Mouse (Mus musculus) CD4-positive helper T cell, adult 2 months (primary cell): Measurements from ENCODE around the gene Gm45808.
"Not testable (repeated sequence)": the region's sequence is repeated elsewhere in the genome, so short reads cannot be mapped to it uniquely, and the experiment has no call there.

ENCODE experiments used
- DNase-seq: peaks from one replicate; pipeline ENCODE4 v3.0.0-alpha.2; 2012; ENCODE audit warnings: low read depth, missing footprints, low spot score

Gm45808 gene

DNA sequence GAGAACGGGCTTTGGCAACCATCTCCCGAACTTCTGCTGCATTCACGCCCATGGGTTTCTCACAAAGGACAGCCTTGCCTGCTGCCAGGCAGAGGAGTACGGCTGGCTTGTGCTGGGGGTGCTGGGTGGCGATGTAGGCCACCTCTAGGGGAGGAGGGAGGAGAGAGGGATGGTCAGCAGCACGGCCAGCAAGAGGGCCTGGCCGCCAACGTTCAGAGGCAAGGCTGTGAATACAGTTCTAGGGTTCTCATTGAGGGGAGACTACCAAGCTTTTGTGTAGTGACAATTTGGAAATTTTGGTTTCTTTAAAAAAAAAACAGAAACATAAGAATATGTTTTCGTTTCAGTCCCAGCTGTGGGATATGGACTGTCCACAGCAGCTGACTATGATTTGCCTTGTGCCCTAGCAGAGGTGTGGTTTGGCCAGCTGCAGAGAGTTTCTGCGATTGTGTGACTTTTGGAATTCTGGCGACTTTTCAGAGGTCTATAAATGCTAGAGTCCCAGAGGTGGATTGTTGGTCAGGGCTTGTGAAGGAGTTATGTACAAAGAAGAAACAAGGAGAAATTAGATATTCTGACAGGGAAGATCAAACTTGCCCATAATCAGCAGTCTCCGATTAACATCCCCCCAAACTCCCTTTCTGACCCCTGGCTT, at the start of gene Gm45808:
TSS of gene Gm45808 (minus strand) at position 51 of the 655 bp plus-strand sequence.
- no peak for DNase-seq

DNA sequence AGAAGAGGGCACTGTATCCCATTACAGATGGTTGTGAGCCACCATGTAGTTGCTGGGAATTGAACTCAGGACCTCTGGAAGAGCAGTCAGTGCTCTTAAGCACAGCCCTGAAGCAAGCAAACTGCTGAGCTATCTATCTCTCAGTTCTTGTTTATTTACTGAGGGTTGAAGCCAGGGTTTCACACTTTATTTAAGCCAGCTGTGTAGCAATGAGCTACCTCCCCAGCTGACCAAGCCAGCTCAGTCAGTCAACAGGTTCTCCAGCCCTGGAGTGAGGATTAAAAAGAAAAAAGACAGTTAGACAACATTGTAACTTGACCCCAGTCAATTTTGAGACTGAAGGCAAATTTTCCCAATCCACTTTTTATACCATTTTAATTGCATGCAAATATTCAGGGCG, 49.1 kb upstream of the Gm45808 start:
- DNase-seq, result no peak

DNA sequence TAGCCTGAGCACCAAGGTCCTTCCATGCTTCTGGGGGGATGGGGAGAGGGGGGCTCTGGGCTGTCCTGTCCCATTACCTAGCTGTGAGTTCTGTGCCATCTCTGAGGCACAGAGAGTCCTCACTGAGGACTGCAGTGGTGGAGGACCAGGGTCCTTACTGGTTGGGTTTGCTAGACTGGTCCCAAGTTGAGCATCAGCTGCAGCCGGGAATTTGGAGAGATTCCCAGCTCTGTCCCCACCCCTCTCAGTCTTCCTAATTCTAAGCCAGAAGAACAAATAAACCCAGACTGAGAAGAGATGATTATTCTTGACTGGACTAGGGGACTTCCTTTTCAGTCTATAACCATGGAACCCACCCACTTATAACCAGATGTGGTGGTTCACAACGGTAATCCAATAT, 44.0 kb upstream of the Gm45808 start:
- no peak for DNase-seq

GRCm38 (mm10) chr7:45529461-45529860, 42.9 kb upstream of the Gm45808 start:
- DNase-seq, result peak; percentile 19

DNA sequence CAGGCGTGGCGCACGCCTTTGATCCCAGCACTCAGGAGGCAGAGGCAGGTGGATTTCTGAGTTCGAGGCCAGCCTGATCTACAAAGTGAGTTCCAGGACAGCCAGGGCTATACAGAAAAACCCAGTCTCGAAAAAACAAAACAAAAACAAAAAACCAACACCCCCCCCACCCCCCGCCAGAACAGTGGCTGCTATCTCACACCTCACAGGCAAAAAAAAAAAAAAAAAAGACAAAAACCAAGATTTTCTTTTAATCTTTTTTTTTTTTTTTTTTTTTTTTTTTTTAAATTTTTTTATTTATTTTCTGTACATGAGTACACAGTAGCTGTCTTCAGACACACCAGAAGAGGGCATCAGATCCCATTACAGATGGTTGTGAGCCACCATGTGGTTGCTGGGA, 40.6 kb upstream of the Gm45808 start:
- DNase-seq, result peak; percentile 64

DNA sequence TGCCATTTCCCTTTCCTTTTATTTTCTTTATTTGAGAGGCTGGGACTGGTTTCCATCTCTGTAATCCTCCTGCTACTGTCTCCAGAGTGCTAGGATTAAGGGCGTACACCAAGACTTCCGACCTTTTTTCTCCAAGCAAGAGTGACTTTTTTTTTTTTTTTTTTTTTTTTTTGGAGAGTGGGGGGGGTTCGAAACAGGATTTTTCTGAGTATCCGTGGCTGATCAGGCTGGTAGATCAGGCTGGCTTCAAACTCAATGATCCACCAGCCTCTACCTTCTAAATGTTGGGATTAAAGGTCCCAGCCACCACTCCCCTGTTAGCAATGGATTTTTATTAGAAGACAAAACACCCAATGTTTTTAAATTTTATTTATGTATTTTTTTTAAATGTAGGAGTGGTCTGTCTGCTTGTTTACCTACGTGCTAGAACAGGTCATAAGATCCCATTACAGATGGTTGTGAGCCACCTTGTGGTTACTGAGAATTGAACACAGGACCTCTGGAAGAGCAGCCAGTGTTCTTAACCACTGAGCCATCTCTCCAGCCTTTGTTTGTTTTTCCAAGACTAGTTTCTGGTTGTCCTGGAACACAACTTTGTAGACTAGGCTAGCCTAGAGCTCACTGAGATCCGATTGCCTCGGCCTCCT, 40.0 kb upstream of the Gm45808 start:
- peak; percentile 82 for DNase-seq

DNA sequence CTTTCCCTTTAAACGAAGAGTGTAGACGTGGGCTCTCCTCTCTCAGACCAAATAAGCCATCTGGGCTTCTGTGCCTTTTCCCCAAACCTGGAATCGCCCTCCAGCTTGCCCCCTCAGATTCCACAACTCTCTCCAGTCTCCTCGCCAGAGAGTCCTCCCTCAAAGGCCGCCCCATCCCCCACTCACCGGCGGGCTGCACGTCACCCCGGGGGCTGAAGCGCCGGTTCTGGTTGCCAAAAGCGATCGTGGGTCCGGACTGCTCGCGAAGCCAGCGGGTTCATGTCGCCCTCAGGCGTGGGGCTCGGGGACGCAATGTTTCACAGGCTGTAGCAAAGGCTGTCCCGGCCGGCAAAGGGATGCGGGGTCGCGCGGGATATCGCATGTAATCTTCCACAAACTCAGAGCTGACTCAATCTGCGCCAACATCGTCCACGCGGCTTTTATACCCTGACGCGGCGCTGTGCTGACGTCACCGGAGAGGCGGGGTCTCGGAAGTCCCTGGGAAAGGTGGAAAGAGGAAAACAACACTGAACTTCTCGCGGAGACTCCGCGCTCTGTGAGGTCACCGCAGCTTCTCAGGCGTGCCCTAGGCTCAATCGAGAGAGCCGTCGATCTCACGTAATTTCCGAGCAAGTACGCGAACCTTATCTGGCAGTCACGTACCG, 39.3 kb upstream of the Gm45808 start, which contains the start of the genes Ppp1r15a and Plekha4:
TSS of gene Ppp1r15a (minus strand) at position 460 of the 665 bp plus-strand sequence.
TSS of gene Plekha4 (plus strand) at position 522 of the 665 bp plus-strand sequence.
- peak; percentile 99 for DNase-seq

DNA sequence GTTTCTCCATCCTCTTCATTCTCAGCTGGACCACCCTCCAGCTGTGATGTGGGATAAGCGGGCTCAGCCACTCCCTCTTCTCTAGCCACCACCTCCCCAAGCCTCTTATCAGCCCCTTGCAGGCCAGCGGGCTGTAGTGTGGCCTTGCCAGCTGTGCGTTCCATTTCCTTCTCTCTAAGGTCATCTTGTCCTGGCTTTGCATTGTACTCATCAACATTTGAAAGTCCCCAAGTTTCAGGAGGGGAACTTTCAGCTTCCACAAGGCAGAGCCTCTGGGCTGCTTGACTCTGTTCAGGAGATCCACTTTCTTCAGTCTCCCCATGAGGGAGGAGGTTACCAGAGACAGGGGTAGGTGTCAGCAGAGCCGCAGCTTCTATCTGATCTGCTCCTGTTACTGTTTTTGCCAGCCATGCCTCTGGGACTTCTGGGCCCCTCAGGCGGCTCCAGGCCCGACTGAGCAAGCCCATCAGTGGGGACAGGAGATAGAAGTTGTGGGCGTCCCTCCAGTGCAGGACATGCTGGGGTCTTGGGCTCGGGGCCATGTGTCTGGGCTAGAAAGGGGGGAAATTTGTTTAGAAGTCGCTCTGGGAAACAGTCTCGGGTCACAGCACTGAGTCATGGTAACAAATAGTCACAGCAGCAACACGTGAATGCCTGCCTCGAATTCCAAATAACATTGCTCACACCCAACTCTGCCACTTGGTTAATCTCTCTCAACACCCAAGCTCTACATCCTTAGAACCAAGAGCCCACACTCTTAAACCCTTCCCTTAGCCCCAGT, 38.4 kb upstream of the Gm45808 start:
- DNase-seq, result peak; percentile 53

DNA sequence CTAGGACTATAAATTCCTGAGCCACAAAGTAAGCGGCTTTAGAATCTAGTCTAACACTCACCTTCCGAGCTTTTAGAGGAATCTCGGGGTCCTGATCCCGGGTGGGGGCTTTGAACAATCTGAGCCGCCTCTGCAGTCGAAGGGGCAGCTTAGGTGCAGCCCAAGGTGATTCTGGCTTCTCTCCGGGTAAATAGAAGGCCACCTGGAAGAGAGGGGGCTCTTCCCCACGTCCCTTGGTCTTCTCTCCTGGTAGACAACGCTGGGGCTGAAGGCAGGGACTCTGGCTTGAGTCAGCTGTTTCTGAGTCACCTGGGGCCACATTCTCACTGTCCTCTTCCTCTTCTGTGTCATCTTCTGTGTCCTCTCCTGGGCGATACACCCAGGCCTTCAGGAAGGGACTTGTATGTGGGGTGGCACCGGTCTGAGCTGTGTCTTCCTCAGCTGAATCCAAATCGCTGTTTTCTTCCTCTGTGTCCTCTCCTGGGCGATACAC, 37.1 kb upstream of the Gm45808 start:
- peak; percentile 16 for DNase-seq

DNA sequence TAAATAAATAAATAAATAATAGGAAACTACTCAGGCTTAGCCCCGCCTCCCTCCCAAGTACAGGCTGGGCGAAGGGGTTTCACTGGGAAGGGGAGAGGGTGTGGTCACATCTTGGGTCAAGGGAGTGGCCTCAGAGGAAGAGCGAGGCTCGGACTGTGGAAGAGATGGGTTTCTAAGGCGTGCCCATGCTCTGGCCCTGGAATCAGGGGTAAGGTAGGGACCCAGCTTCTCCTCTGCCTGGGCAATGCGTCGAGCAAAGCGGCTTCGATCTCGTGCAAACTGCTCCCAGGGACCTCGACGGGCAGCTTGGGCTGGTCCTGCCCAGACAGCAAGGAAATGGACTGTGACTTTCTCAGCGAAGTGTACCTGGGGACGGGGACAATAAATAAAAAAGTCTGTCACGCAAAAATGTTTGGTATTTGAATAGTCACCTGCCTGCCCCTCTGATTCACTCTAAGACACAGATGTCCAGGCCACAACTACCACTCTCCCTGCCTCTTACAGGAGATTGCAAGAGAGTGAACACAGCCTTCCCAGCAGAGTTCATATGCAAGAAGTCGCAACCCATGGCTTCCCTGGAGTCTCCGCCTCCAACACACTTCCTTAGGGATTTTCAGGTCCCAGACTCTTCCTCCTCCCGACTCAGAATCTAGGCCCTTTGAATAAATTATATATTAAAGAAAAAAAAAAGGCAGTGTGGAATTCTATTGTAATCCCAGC, 36.5 kb upstream of the Gm45808 start:
- DNase-seq, result peak; percentile 43

DNA sequence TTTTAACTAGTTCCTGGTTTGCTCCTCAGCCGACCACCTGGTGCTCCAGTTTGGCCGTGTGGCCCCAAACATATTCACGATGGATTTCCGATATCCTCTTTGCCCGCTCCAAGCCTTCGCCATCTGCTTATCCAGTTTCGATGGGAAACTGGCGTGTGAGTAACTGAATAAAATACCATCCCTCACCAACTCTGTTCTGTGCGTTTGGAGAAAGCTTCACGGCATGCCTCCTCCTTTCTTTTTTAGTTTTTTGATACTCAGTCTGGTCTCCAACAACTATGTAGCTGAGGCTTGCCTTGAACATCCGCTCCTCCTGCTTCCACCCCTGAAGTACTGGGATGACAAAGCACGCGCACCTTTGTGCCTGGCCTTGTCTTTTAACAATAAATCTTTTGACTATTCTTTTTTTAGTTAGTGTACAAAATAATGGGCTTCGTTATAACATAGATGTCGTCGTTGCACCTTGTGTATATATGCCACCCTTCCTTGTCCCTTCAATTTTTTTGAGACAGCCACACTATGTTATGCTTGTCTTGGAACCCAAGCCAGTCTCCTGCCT, 35.7 kb upstream of the Gm45808 start:
- no peak for DNase-seq

- peak; percentile 96 for DNase-seq
Observed at GRCm38 (mm10) chr7:45521728-45522184, 35.1 kb upstream of the Gm45808 start.

- no peak for DNase-seq
Observed at GRCm38 (mm10) chr7:45520605-45521004, 34.0 kb upstream of the Gm45808 start.

DNA sequence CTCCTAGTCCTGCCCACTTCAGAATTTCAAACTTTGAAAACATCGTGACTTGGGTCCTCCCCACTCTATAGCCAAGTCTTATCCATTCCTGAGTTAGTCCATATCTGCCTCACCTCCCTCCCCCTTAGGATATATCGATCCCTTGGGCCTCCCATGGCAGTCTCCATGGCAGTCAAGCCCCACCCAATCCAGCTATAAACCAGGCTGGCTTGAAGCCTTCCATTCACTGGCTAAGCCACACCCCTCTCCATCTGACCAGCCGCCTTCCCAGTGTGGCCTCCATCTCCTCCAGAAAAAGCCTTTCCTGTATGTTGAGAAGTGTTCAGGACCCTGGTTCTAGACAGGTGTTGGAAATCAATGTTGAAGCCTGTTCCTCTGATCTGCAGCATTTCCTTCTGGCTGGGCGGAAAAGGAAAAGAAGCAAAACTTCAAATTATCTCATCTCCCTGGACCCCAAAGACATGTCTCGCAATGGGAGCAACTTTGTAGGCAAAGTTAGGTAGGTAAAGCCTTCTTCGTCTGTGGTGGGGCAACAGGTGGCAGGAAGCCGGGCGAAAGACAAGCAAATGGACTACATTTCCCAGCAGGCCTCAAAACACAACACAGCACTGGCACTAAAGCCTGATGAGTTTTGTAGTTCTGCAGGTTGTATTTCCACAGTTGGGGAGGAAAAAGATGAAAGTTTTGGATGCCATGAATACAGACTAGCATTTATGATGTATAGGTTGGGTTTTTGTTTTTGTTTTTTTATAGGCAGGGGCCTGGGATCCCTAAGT, 32.9 kb upstream of the Gm45808 start:
- DNase-seq, result peak; percentile 26

DNA sequence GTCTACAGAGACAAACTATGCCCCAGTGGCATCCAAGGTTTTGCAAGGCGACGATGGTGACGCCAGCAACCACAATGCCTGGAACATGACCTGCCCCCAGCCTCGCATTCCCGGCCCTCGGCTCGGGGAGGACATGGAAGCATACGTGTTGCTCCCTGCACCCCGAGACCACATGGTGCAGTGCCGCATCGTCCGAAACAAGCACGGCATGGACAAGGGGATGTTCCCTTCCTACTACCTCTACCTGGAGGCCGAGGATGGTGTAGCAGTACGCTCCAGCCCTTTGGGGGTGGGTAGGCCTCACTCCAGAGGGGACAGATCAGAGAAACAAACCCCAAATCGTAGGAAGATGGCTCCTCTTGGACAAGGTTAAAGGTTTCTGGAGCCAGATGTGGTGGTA, 32.0 kb upstream of the Gm45808 start:
- no peak for DNase-seq

DNA sequence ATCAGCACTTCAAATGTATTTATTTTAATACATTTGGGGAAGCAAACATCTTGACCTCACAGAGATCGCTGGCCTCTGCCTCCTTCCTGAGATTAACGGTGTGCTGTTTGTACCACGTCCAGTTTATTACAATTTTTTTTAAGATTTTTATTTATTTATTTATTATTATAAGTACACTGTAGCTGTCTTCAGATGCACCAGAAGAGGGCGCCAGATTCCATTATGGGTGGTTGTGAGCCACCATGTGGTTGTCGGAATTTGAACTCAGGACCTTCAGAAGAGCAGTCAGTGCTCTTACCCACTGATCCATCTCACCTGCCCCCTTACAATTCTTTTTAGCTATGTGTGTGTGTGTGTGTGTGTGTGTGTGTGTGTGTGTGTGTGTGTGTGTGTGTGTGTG, 30.2 kb upstream of the Gm45808 start:
- not testable (repeated sequence) for DNase-seq

GRCm38 (mm10) chr7:45515436-45515835, 28.8 kb upstream of the Gm45808 start:
- no peak for DNase-seq

- no peak for DNase-seq
Observed at GRCm38 (mm10) chr7:45514411-45514810, 27.8 kb upstream of the Gm45808 start.

GRCm38 (mm10) chr7:45509912-45510787, 23.5 kb upstream of the Gm45808 start, which contains the start of gene Nucb1:
Gene Nucb1 (minus strand): TSS chr7:45510406.
- DNase-seq, result peak; percentile 97
